Mouse (Mus musculus): ENCODE measurements at regions not wholly inside any gene's neighbourhood (a gene's known extent, or its start where the extent isn't known, plus 50 kb on each side); places are given as distances from the start of the nearest gene placed in this dataset.
"Not testable (repeated sequence)": the region's sequence is repeated elsewhere in the genome, so short reads cannot be mapped to it uniquely, and the experiment has no call there.

DNA sequence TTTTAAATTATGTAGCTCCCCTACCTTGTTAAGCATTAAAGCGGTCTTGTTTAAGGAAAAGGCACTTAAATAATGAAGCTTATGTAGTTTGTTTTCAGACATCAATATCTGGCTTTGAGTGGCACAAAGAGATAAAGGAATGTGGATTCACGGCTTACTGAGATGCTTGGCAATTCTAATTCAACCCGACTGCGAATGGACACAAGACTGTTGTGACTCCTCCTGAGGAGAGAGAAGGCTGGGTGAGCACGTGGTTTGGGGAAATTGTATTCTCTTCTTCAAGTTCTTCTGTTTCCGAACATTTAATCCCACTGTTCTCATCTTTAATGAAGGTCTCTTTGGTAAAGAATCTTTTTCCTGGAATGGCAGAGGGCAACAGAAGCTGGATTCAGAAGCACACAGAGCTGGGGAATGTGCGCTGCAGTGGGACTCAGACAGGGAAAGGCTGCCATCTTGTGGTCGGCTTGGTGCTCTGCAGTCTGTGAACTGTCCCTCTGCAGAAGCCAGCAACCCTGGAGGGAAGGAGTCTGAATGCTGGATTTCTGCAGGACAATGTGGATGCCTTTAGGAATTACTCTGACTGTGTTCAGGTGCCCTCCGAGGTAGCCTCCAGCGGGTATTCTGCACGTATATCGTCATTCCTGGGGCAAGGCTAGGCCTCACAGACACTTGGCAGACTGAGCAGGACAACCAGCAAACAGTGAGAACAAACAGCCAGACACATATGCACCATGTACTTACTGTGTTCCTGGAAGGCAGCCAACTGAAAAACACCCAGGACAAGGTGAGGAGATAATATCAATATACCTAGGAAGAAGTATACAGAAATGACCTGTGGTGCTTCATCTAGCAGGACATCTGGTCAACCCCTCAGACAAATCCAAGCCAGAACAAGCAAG, 54.0 kb upstream of the Pax1 start:
- DNase-seq = peak; percentile 63

DNA sequence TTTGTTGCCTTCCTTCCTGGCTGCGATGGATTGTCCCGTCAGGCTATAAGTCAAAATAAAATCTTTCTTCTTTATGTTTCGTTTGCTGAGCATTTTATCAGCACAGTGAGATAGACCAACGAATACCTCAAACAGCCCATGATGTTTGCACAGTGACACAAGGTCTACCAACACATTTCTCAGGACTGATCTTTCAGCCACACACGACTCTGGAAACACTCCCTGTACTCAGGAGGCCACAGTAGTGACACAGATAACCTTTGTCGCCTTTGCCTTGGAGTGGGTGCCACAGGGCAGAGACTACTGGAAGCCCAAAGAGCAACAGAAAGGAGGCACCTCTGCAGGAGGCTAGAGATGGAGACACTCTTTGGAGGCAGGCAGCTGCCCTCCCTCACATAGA, 55.0 kb upstream of the Pax1 start:
- no peak for DNase-seq

DNA sequence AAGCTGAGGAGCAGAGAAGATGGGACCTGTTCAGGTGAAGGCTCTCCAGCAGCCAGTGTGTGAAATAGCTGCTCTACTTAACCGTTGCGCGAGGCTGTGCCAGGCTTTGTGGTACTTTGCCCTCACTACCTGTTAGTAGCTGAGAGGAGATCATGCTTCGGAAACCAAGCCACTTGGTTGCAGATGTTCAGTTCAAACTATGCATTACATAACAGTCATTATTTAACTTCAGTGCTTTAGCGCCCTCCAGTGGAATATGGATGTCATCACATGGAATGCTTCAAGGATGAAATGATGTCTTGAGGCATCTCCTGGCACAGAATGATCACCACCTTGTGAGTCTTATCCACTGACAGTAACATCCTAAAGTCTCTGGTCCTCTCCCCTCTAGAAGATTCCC, 56.5 kb upstream of the Pax1 start:
- DNase-seq = no peak

DNA sequence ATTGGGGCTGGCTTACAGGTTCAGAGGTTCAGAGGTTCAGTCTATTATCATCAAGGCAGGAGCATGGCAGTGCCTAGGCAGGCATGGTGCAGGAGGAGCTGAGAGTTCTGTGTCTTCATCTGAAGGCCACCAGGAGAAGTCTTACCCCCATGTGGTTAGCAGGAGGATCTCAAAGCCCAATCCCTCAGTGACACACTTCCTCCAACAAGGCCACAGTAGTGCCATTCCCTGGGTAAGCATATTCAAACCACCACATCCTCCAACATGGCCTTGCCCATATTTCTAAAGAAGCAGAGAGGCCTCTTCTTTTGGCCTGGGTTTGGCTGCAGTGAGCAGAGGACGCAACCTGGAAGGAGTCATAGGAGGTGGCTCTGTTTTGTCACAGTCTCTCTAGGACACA, 61.2 kb upstream of the Pax1 start:
- DNase-seq = no peak

DNA sequence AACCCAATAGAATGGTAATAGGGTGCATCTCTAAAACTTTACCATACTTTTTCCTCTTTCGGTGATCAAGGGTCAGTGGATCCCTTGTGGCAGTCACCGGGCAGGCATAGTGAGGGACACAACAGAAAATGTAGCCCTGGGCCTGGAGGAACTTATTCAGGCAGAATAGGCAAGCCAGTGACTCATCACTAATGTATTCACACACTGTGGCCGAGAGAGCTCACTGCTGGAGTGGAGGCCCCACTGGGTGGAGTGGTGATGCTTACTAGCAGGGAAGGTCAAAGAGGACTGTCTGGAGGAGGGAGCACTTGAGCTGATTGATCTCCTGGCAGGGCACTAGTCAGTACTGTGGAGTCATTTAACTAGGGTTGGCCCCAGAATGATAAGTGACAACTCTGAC, 62.4 kb upstream of the Pax1 start:
- no peak for DNase-seq

DNA sequence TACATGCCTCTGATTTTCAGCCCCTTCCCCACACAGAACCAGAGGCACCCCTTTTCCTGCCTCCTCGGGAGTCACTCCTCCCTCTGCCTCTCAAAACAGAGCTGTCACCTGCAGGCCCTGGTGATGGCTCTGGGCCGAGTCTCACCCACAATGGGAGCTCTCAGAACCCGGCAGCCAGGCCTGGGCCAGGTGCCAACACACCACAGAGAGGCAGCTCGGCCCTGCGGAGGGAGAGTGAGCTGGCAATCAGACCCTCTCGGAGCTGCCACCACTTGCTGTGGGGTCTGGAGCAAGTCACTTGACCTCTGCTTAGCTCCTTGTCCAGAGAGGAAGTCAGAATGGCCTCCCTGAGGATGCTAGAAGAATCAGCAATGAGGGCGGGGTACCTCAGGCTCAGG, 63.2 kb upstream of the Pax1 start:
- DNase-seq = peak; percentile 70

DNA sequence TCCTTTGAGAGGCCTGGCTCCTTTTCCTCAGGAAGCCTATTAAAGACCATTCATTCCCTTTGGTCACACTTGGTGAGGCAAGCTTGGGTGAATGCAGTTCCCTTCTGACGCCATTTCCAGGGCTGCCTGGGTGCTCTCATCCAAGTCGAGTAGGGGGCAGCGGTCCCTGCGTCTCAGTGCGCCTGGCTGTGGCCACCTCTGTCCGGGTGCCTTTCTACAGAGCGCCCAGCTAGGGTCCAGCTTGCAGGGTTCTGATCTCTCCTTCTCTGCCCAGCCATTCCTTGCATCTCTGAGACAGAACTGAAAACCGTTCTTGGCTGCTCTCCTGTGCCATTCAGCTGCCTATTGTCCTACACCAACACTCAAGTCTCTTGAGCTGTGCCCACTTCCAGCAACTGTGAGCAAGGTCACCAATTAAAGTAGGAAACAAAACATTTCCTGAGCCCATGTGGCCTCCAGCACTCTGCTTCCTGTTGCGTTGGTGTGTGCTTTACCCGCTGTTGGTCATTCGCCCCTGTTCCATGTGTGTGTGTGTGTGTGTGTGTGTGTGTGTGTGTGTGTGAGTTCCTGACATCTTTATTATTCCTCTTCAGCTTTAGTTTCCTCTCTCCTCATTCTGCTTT, 63.7 kb upstream of the Pax1 start:
- no peak for DNase-seq

DNA sequence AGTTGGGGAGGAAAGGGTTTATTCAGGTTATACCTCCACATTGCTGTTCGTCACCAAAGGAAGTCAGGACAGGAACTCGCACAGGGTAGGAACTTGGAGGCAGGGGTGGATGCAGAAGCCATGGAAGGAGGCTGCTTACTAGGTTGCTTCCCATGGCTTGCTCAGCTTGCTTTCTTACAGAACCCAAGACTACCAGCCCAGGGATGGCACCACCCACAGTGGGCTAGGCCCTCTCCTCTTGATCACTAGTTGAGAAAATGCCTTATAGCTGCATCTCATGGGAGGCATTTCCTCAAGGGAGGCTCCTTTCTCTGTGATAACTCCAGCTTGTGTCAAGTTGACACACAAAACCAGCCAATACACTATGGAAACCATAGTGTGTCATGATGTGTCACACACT, 66.8 kb upstream of the Pax1 start:
- not testable (repeated sequence) for DNase-seq

DNA sequence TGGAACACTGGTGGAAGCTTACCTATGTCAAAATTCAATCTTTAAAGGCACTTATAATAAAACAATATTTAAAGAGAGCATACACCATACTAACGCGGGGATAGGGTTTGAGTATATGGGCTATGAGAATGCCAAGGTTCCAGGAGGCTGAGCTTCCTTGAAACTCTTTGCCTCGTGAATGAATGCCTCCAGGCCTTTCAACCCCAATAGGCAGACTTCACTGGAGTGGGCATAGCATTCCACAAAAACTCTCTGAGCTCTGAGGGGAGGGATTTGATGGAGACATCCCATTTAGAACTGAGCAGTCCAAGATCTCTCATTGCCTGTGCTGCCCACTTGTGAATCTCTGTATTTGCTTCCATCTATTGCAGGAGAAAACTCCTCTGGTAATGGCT, 68.4 kb upstream of the Pax1 start:
- DNase-seq = no peak

DNA sequence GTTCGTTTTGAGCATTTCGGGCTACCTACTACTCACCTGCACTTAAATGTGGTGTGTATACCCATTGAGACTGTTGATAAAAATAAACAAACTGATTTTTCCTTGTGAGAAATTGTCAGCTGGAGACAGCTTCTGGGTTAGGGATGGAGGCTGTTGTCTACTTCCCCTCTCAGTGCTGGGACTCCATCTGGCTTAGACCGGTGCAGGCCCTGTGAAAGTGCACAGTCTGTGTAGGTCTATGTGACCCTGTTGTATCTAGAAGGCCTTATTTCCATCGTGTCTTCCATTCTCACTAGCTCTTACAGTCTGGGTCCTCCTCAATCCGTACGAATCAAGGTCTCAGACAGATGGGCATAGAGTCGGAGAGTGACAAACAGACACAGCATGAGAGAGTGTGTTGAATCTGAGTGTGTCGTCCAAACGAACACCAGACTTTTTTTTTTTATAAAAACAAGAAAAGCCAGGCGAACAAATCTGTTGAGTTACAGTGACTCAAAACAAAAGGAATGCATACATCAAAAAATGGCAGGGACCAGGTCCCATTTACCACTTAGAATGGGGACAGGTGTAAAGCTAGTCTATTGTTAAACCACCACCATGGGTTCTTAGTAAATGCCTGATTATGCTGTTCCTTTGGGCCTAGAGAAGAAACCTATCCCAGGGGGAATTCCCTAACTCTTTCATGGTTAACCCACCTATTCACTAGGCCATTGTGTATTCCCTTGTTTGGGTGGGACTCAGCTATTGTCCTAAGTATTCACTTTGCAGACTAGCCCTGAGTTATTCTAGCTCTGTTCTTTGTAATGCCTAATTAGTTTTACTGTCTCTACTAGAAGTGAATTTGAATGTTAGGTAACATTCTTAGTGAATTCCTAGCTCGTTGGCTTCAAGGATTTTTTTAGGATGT, 69.1 kb upstream of the Pax1 start:
- DNase-seq = no peak

DNA sequence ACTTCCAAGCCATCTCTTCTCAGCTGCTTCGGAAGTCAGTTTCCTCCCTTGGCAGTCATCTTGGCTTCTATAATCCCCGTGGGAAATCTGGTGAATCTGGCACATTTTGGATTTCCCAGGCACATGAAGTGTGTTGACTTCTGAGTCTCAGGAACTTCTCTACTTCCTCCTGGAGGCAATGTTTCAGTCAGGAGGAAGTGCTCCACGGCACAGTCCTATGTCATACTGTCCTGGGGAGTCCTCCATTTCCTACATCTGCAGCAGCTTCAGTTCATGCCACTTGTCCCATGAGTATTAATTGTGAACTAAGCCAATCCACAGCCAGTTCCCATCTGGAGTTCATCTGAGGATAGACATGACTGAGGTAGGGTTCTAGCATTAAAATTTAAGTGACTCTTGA, 78.3 kb upstream of the Pax1 start:
- DNase-seq = no peak

DNA sequence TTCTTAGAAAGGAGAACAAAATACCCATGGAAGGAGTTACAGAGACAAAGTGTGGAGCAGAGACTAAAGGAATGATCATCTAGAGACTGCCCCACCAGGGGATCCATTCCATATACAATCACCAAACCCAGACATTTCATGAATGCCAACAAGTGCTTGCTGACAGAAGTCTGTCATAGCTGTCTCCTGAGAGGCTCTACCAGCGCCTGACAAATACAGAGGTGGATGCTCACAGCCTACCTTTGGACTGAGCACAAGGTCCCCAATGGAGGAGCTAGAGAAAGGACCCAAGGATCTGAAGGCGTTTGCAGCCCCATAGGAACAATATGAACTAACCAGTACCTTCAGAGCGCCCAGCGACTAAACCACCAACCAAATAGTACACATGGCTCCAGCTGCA, 83.6 kb upstream of the Nkx2-2 start:
- DNase-seq = no peak

DNA sequence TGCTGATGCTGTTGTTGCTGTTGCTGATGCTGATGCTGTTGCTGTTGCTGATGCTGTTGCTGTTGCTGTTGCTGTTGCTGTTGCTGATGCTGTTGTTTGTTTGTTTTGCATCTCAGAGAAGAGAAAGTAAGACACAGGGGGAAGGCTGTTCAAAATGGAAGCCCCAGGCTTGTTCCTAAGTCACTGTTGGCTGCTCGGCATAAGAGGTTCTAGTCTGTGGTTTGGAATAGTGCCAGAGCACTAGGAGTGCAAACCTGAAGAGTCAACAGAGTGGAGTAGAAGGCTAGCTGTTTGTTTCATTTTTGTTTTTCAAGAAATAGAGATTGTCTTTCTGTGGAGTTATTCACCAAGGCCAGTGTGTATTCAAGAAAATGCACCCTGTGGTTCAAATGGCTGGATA, 75.1 kb upstream of the Nkx2-2 start:
- DNase-seq = no peak

DNA sequence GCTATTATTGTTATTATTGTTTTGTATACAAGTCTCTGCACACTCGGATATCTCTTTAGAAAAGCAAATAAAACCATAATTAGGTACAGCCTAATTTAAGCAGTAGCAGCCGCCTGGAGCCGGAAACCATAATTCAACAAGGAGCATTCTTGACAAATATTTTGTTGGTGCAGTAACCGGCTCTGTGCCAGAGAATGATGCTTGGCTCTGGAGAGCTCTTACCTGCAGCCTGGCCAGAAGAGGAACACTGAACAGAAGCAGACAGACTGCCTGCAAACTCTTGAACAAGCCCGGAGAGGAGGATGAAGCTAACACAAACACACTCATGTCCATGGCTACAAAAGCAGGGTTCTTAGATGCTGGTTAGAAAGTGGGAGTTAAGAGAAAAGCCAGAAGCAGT, 73.9 kb upstream of the Nkx2-2 start:
- no peak for DNase-seq

DNA sequence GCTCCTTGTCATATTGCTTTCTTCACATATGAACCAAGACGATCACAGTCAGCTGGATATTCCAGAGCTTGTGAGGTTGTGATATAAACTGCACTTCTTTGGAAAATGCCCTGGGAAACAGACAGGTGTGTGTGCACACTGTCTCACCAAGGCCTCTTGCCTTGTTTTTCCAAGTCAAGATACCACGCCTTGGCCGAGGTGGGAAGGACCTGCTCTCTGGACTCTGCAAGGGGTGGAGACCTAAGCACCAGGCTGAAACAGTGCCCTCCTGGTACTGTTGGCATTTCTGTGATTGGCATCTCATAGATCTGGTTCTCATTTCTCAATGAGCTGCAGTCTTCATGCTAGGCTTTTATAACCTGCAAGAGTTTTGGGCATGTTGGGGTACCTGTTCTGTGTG, 73.2 kb upstream of the Nkx2-2 start:
- DNase-seq = no peak

DNA sequence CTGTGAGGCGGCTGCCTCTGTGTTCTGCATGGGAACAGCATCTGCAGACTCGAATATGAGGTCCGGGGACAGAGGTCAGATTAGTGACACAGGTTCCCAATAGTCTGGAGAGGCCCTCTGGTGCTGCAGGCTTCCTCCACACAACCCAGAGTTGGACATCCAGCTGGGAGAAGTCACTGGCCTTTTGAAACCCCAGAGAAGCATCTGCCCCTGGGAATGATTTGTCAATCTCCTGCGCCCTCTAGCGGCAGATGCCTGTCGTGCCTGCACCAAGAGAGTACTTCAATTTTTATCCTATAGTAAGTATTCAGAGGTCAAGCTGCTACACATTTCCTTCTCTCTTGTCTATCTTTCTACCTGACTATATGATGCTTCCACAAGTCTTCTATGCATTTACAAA, 62.7 kb upstream of the Nkx2-2 start:
- DNase-seq = peak; percentile 73

DNA sequence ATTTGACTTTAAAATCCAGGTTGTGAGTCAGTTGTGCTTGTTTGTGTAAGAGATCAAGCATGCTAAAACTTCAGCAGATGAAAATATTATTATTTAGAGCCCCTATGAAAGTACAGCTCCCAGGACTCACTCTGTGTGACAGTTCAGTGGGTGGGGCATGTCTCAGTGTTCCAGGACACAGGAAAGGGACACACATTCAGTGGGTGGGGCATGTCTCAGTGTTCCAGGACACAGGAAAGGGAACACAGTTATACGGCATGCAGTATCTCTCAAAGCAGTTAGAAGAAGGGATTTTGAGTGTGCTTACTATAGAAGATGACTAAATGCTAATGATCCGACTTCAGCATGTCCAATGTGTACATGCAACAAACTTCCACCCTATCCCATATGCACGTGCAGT, 60.9 kb upstream of the Nkx2-2 start:
- no peak for DNase-seq

DNA sequence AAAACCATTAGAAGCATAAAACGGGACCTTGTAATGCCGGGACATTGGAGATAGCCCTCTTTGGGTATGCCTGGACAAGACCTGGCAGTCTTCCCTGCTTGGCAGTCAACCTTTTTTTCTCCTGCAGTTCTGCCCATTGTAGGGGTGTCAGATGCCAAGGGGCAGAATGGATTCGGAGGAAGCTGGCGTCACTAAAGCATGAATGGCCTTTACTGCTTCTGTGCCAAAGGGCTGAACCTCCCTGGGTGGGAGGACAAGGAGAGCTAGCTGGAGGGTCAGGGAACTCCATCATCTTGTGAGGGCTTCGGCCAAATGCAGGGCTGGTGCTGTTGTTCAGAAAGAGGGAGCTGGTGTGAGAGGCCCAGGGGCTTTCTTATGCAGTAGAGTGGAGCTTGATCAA, 60.1 kb upstream of the Nkx2-2 start:
- no peak for DNase-seq

DNA sequence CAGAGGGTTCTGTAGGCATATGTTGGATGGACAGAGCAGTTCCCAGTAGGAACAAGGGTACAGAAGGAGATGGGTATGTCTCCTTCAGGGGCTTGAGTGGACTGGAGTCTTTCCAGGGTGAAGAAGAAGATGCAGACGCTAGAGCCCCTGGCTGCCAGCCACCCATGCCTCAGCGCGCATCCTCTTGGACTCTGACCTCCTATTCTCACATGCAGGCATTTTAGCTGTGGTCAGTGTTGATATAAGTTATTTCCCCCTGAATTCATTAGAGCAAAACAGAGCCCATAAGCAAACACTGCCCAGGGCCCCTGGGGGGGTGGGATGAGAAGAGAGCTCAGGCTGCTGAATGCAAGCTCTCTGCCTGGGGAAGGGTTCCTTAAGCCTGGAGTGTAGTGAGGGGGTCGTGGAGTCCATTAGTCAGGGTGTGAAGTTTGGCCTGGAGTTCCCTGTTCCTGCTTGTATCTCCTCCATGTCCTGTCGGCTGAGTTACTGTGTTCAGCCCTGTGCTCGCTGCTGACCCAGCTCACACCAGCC, 54.0 kb upstream of the Nkx2-2 start:
- no peak for DNase-seq

DNA sequence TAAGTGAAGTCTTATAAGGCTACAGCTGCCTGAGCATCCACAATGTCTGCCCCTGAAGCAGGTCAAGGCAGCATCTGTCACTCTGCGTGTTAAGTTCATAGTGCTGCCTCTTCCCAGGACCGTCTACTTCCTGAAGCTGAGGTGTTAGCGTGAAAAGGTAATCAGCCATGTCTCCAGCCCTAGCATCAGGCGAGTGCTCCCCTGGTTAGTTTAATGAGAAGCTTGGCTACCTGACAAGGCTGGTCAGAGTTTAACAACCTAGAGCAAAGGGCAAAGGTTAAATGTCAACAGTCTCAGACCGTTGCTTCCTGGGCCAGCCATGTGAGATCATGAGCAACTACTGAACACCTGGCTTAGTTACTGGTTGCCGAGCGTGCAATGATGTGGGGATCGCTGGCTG, 53.2 kb upstream of the Nkx2-2 start:
- DNase-seq = no peak

DNA sequence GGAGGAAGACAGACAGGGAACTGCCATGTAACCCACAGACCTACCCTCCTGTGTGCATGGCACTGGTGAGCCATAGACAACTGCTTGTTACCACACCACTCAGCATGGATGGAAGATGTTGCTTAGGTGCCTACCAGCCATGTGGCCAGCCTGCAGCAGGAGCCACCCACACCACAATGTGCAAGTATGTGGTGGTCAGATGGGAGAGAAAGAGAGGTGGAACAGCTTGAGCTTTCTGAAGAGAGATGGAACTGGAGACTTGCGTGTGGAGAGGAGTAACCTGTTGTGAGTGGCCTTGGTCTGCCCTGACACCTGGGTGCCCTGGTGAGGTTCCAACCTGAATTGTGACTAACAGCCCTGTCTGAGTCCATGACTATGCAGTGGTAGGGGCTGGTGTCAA, 50.4 kb upstream of the Nkx2-2 start:
- no peak for DNase-seq
